Mouse (Mus musculus) lung, embryonic 14.5 days (tissue): ENCODE measurements around the gene Gm49387. TPM values are rescaled to one million over a fixed set of nuclear protein-coding genes. Genes with fewer than 3 reads are reported as not detected.

Experiments
- ATAC-seq: fragments of 200-750 bp; cut with Nextera tagmentation; 2 replicates; pipeline ENCODE4 v1.8.0; 2017; ENCODE audit warnings: mild to moderate bottlenecking, moderate TSS enrichment, moderate library complexity; ENCODE audit not compliant: insufficient read depth
- DNase-seq: peaks from one replicate; pipeline ENCODE4 v3.0.0-alpha.2; 2015
- H3K27ac ChIP-seq: fragments of 300-500 bp; sonication (generic); 2 replicates; pipeline ENCODE4 v1.5.1; 2014; ENCODE audit warnings: low read depth, mild to moderate bottlenecking, moderate library complexity
- H3K27me3 ChIP-seq: fragments of 300-500 bp; sonication (generic); 2 replicates; pipeline ENCODE4 v1.6.1; 2014; ENCODE audit warnings: low read length, control low read depth; ENCODE audit not compliant: insufficient read depth
- H3K36me3 ChIP-seq: fragments of 300-500 bp; sonication (generic); 2 replicates; pipeline ENCODE4 v1.6.1; 2014; ENCODE audit warnings: control low read depth; ENCODE audit not compliant: insufficient read depth
- H3K4me1 ChIP-seq: fragments of 300-500 bp; sonication (generic); 2 replicates; pipeline ENCODE4 v1.6.1; 2014; ENCODE audit warnings: antibody characterized with exemption, control low read depth; ENCODE audit not compliant: insufficient read depth
- H3K4me2 ChIP-seq: fragments of 300-500 bp; sonication (generic); 2 replicates; pipeline ENCODE4 v1.6.1; 2014; ENCODE audit warnings: mild to moderate bottlenecking
- H3K4me3 ChIP-seq: fragments of 300-500 bp; sonication (generic); 2 replicates; pipeline ENCODE4 v1.5.1; 2014; ENCODE audit warnings: low read depth, low read length
- H3K9ac ChIP-seq: fragments of 300-500 bp; sonication (generic); 2 replicates; pipeline ENCODE4 v1.6.1; 2014
- H3K9me3 ChIP-seq: fragments of 300-500 bp; sonication (generic); 2 replicates; pipeline ENCODE4 v1.6.1; 2016; ENCODE audit warnings: low read depth, low read length, control low read depth
- CTCF ChIP-seq: IDR thresholded peaks from 2 replicates; pipeline ENCODE4 v1.5.1; 2016; ENCODE audit warnings: antibody characterized with exemption, low read depth
- WGBS: fragments of 180-500 bp; shearing (Covaris S2); extraction: QIAGEN DNeasy Blood & Tissue Kit; methylation state at CpG from one replicate; pipeline ENCODE4 v1.1.7; 2014; 5-methylcytosine and 5-hydroxymethylcytosine counted together
- polyA plus RNA-seq: library from polyadenylated mRNA; unstranded; fragments of >200 nt; fragmentation: Nextera tagmentation; extraction: Ambion mirVana; gene quantifications from 2 replicates; pipeline ENCODE4 v1.2.1, GENCODE M21; 2014

The Gm49387 gene
- polyA plus RNA-seq, 1 experiment from 2014 or later: 0.18 TPM

- 29% methylated on average over 3 of the region's 3 CpGs for whole genome bisulfite sequencing
- Histone ChIP-seq H3K4me2 (peak overlapping the region; percentile 33; the same call in 1 of the 2 replicates), H3K36me3 (no peaks in the 10 kb centered on the region), H3K4me3 (no peak overlapping the region), H3K9ac (peak overlapping the region; percentile 23; the same call in 1 of the 2 replicates), H3K27me3 (no peaks in the 10 kb centered on the region), H3K4me1 (no peaks in the 10 kb centered on the region), H3K27ac (no peak overlapping the region), H3K9me3 (no peaks in the 10 kb centered on the region; the same call in 1 of the 2 replicates)
- DNase-seq: peak; percentile 77
- TF ChIP-seq CTCF: peak; percentile 72
- ATAC-seq: no peak; the same call in 1 of the 2 replicates
Measured at GRCm38 (mm10) chr14:31519165-31519564, 121.5 kb downstream of the Gm49387 start.

GRCm38 (mm10) chr14:31515895-31516294 is 124.8 kb downstream of the Gm49387 start:
- DNase-seq (no peak), ATAC-seq (no peak)
- no peaks in the 10 kb centered on the region; the same call in 1 of the 2 replicates for H3K9me3 ChIP-seq
- TF ChIP-seq CTCF: no peak
- H3K27me3 ChIP-seq: no peaks in the 10 kb centered on the region
- H3K4me3 ChIP-seq: no peak overlapping the region
- no peaks in the 10 kb centered on the region for H3K36me3 ChIP-seq
- no peak overlapping the region for H3K27ac ChIP-seq
- H3K9ac ChIP-seq: no peak overlapping the region
- no peak overlapping the region for H3K4me2 ChIP-seq
- 96% methylated on average over 2 of the region's 2 CpGs for WGBS
- H3K4me1 ChIP-seq: no peaks in the 10 kb centered on the region

DNA sequence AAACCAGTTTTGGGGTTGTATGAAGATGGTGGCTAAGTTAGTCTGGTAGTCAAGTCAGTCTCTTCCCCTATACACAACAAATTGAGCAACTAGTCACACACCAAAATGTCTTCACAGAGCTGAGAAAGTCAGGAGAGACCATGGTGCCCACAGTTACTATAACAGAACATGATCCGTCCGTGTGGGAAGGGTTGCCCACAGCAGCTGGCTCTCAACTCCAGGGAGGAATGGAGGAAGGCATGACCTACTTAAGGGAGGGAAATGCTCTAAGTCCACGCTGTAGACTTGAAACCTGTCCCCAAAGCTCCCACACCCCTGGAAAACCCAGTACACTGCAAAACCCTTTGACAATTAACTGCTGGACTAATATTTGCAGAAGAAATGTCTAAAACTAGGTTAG is 130.4 kb downstream of the Gm49387 start:
- Histone ChIP-seq H3K4me3 (no peak overlapping the region), H3K4me1 (no peaks in the 10 kb centered on the region), H3K4me2 (no peak overlapping the region), H3K27ac (no peak overlapping the region), H3K9ac (no peak overlapping the region), H3K9me3 (no peaks in the 10 kb centered on the region; the same call in 1 of the 2 replicates), H3K36me3 (peaks cover 47% of the 10 kb centered on the region), H3K27me3 (no peaks in the 10 kb centered on the region)
- DNase-seq (no peak), ATAC-seq (no peak)
- WGBS: 87% methylated on average over 3 of the region's 3 CpGs
- no peak for TF ChIP-seq CTCF

DNA sequence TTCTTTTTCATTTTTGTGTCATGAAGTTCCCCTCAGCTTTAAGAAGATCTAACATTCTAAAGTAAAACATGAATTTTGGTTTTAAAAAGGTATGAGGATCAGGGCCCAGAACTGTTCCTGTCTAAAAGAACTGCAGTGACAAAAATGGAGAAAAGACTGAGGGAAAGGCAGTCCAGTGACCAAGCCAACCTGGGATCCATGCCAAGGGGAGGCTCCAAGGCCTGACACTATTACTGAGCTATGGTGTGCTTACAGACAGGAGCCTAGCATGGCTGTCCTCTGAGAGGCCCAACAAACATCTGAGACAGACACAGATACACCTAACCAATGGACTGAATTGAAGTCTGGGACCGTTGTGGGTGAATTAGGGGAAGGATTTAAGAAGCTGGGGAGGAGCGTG is 130.8 kb downstream of the Gm49387 start:
- H3K27ac ChIP-seq: no peak overlapping the region
- no peak for TF ChIP-seq CTCF
- H3K9ac ChIP-seq: no peak overlapping the region
- DNase-seq: peak; percentile 80
- H3K9me3 ChIP-seq: no peaks in the 10 kb centered on the region; the same call in 1 of the 2 replicates
- no peak overlapping the region for H3K4me3 ChIP-seq
- ATAC-seq: no peak
- peaks cover 51% of the 10 kb centered on the region for H3K36me3 ChIP-seq
- H3K4me2 ChIP-seq: no peak overlapping the region
- H3K4me1 ChIP-seq: no peaks in the 10 kb centered on the region
- WGBS: 94% methylated on average over 2 of the region's 2 CpGs
- no peaks in the 10 kb centered on the region for H3K27me3 ChIP-seq

- Histone ChIP-seq H3K9ac (no peak overlapping the region), H3K9me3 (no peaks in the 10 kb centered on the region), H3K4me1 (no peaks in the 10 kb centered on the region), H3K4me3 (no peak overlapping the region), H3K36me3 (peaks cover 86% of the 10 kb centered on the region), H3K27me3 (no peaks in the 10 kb centered on the region), H3K4me2 (no peak overlapping the region), H3K27ac (no peak overlapping the region)
- no peak for TF ChIP-seq CTCF
- ATAC-seq (no peak), DNase-seq (no peak)
- 93% methylated on average over 6 of the region's 6 CpGs for WGBS
Measured at GRCm38 (mm10) chr14:31506456-31506855, 134.2 kb downstream of the Gm49387 start.

DNA sequence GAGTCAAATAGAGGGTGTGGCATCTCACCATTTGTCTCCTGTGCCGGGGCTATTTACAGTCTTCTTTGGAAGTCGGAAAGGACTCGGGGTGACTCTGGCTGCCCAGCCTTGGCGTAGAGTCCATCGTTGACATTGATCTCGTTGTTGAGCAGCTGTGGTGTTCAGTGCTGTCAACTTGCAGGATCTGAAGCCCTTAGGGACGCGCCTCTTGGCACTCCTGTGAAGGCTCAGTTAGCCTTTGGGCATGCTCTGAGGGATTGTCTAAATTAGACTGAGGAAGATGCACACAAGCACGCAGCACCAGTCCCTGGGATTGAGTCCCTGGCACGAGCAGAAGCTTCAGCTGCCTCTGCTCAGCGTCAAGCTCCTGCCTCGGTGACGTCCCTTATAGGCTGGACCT is 137.3 kb downstream of the Gm49387 start:
- 87% methylated on average over 13 of the region's 13 CpGs for WGBS
- H3K9ac ChIP-seq: no peak overlapping the region
- no peak overlapping the region for H3K4me2 ChIP-seq
- H3K27me3 ChIP-seq: no peaks in the 10 kb centered on the region
- TF ChIP-seq CTCF: no peak
- H3K27ac ChIP-seq: no peak overlapping the region
- H3K4me3 ChIP-seq: no peak overlapping the region
- peaks cover 95% of the 10 kb centered on the region for H3K36me3 ChIP-seq
- no peak for DNase-seq
- no peak for ATAC-seq
- no peaks in the 10 kb centered on the region for H3K9me3 ChIP-seq
- no peaks in the 10 kb centered on the region for H3K4me1 ChIP-seq

Other genes with a start within 250 kb of the Gm49387 start
- gene Sh3bp5, start 204.8 kb downstream of the Gm49387 start, polyA plus RNA-seq: 12.8 and 14.8 TPM in 2 replicates
- gene Eaf1, start 146.5 kb downstream of the Gm49387 start, polyA plus RNA-seq: 27.1 and 27.5 TPM in 2 replicates
- 52.9 and 57.3 TPM in 2 replicates for gene Mettl6, start 145.8 kb downstream of the Gm49387 start, polyA plus RNA-seq
- 0.14 and 0.43 TPM in 2 replicates for gene Colq, start 49.5 kb downstream of the Gm49387 start, polyA plus RNA-seq
- 23.1 and 28.9 TPM in 2 replicates for gene Btd, start 150 bp upstream of the Gm49387 start, polyA plus RNA-seq
- gene Hacl1, start 408 bp upstream of the Gm49387 start, polyA plus RNA-seq: 9.3 and 10.4 TPM in 2 replicates
- 11.7 and 12.6 TPM in 2 replicates for gene Ankrd28, start 189.8 kb upstream of the Gm49387 start, polyA plus RNA-seq